Mouse (Mus musculus): Measurements from ENCODE around the gene Sephs1.

DNA sequence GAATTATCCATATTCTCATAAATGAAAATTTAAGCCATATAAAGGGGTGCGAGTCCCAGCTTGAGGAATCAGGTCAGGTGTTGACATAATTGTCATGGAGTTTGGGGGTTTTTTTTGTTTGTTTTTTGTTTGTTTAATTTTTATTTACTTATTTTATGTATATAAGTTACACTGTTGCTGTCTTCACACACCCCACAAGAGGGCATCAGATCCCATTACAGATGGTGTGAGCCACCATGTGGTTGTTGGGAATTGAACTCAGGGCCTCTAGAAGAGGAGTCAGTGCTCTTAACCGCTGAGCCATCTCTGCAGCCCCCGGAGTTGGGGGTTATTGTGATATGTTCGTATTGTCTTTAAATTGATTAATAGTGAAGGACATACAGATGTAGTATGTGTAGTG is 15.6 kb downstream of the Sephs1 start:
- TF ChIP-seq EP300 (IDR thresholded peaks at IDR 0.05; ENCODE audit: low read depth) (no peak), CTCF (IDR thresholded peaks at IDR 0.05; ENCODE audit: low read depth) (0 out of 2 replicates have a peak, but pooled peaks have one; percentile 3)
